Mouse (Mus musculus): ENCODE measurements around the gene Aknad1.
A peak's percentile ranks its signal among the peaks of the same experiment; 100 is the strongest.

Gene Aknad1

GRCm38 (mm10) chr3:108788455-108788794 is 49.0 kb downstream of the Aknad1 start:
- DNase-seq, result no peak

- no peak for DNase-seq
These were observed 49.8 kb downstream of the Aknad1 start for GRCm38 (mm10) chr3:108789299-108789698.

- no peak for DNase-seq
These were observed 51.0 kb downstream of the Aknad1 start for GRCm38 (mm10) chr3:108790499-108790898.

GRCm38 (mm10) chr3:108791054-108791706 is 51.7 kb downstream of the Aknad1 start:
- no peak for DNase-seq

GRCm38 (mm10) chr3:108792420-108792819 is 53.0 kb downstream of the Aknad1 start:
- no peak for DNase-seq

GRCm38 (mm10) chr3:108794780-108795179 is 55.3 kb downstream of the Aknad1 start:
- no peak for DNase-seq

- DNase-seq, result no peak
These were observed 56.3 kb downstream of the Aknad1 start for GRCm38 (mm10) chr3:108795554-108796299.

GRCm38 (mm10) chr3:108796386-108796785 is 56.9 kb downstream of the Aknad1 start:
- DNase-seq, result no peak

- no peak for DNase-seq
These were observed 58.3 kb downstream of the Aknad1 start for GRCm38 (mm10) chr3:108797723-108798122.

GRCm38 (mm10) chr3:108798375-108798774 is 58.9 kb downstream of the Aknad1 start:
- no peak for DNase-seq

GRCm38 (mm10) chr3:108805622-108806021 is 66.2 kb downstream of the Aknad1 start:
- no peak for DNase-seq

- DNase-seq, result no peak
These were observed 71.3 kb downstream of the Aknad1 start for GRCm38 (mm10) chr3:108810747-108811263.

- DNase-seq, result no peak
These were observed 76.2 kb downstream of the Aknad1 start for GRCm38 (mm10) chr3:108815631-108816030.

- peak; percentile 22 for DNase-seq
These were observed 91.0 kb downstream of the Aknad1 start for GRCm38 (mm10) chr3:108830493-108830892.

- no peak for DNase-seq
These were observed 92.3 kb downstream of the Aknad1 start for GRCm38 (mm10) chr3:108831750-108832149.

All from thymus, postnatal 4 days (tissue).